Mouse (Mus musculus): ENCODE data around the gene Cldn14. TPM values are rescaled to one million over a fixed set of nuclear protein-coding genes. Genes with fewer than 3 reads are reported as not detected.

The Cldn14 gene
- total and polyA plus RNA-seq, 3 experiments: not detected

GRCm38 (mm10) chr16:94041065-94041712 is 32.6 kb upstream of the Cldn14 start (continued):
- TF ChIP-seq ZKSCAN1 (IDR thresholded peaks at IDR 0.05; ENCODE audit: low read depth, low read length): peak; percentile 70; the same call in 1 of the 2 replicates
- TF ChIP-seq SIN3A (IDR thresholded peaks at IDR 0.05; ENCODE audit: low read length): peak; percentile 77
- peak; percentile 70 for TF ChIP-seq ELF1 (IDR thresholded peaks at IDR 0.05; ENCODE audit: low read depth, low read length)
- peak; percentile 95 for TF ChIP-seq GATA1 (IDR thresholded peaks at IDR 0.05; ENCODE audit: low read depth, low read length)
- no peak for TF ChIP-seq CHD1 (IDR thresholded peaks at IDR 0.05; ENCODE audit: low read depth, low read length)
- TF ChIP-seq NELFE (IDR thresholded peaks at IDR 0.05; ENCODE audit: low read depth, low read length): no peak
- TF ChIP-seq TCF12 (IDR thresholded peaks at IDR 0.05; ENCODE audit: low read depth, low read length): peak; percentile 92
- no peak for TF ChIP-seq RAD21 (IDR thresholded peaks at IDR 0.05; ENCODE audit: low read depth, low read length)
- no peak for TF ChIP-seq POLR2AphosphoS5 (IDR thresholded peaks at IDR 0.05; ENCODE audit: borderline replicate concordance, low read depth, low read length)
- TF ChIP-seq MYC (IDR thresholded peaks at IDR 0.05; ENCODE audit: low read depth, low read length): 0 out of 2 replicates have a peak, but pooled peaks have one; percentile 35
- TF ChIP-seq ZNF384 (IDR thresholded peaks at IDR 0.05; ENCODE audit: low read depth, low read length): peak; percentile 99
- TF ChIP-seq UBTF (IDR thresholded peaks at IDR 0.05; ENCODE audit: borderline replicate concordance, insufficient read depth, low read depth, low read length): no peak
- peak; percentile 62; the same call in 1 of the 2 replicates for TF ChIP-seq MAFK (IDR thresholded peaks at IDR 0.05; ENCODE audit: borderline replicate concordance, low read depth, low read length)
- no peak; the same call in 1 of the 2 replicates for TF ChIP-seq SMC3 (IDR thresholded peaks at IDR 0.05; ENCODE audit: low read depth, low read length)
- no peak for TF ChIP-seq POLR2A (IDR thresholded peaks at IDR 0.05; ENCODE audit: control insufficient read depth in 1 of 2, insufficient read depth in 1 of 2, low read depth in 1 of 2, low read length in 2 of 2, poor library complexity in 1 of 2)

GRCm38 (mm10) chr16:94040485-94040884 is 31.8 kb upstream of the Cldn14 start:
- Histone ChIP-seq H3K27me3 (ENCODE audit: control insufficient read depth in 1 of 2, insufficient read depth in 2 of 2, low read length in 2 of 2) (no peaks in the 10 kb centered on the region), H3K4me3 (ENCODE audit: control insufficient read depth in 1 of 2, insufficient read depth in 1 of 2, low read depth in 2 of 2, low read length in 2 of 2) (no peak overlapping the region), H3K9me3 (replicated peaks; ENCODE audit: insufficient read depth, low read length) (no peaks in the 10 kb centered on the region), H3K79me2 (ENCODE audit: control insufficient read depth, insufficient read depth, low read length, poor library complexity) (no peaks in the 10 kb centered on the region), H3K4me1 (ENCODE audit: control insufficient read depth in 1 of 2, insufficient read depth in 2 of 2, low read length in 2 of 2) (peaks cover 12 to 38% of the 10 kb centered on the region in 2 experiments), H3K36me3 (ENCODE audit: control insufficient read depth in 1 of 2, insufficient read depth in 2 of 2, low read length in 2 of 2) (peaks cover 0 to 29% of the 10 kb centered on the region in 2 experiments; a peak in 2 of 4 replicates), H3K9ac (ENCODE audit: control insufficient read depth, low read depth, low read length, poor library complexity, severe bottlenecking) (no peak overlapping the region), H3K27ac (ENCODE audit: control insufficient read depth, low read depth, low read length) (no peak overlapping the region)
- DNase-seq (ENCODE audit: low read depth, low spot score): no peak
- TF ChIP-seq NELFE (IDR thresholded peaks at IDR 0.05; ENCODE audit: low read depth, low read length) (no peak), MAX (IDR thresholded peaks at IDR 0.05; ENCODE audit: low read length) (no peak), ZNF384 (IDR thresholded peaks at IDR 0.05; ENCODE audit: low read depth, low read length) (no peak), KAT2A (conservative IDR thresholded peaks at IDR 0.05; ENCODE audit: low read depth, low read length) (no peak), ZKSCAN1 (IDR thresholded peaks at IDR 0.05; ENCODE audit: low read depth, low read length) (no peak)

- peaks cover 0 to 29% of the 10 kb centered on the region in 2 experiments; a peak in 2 of 4 replicates for H3K36me3 ChIP-seq (ENCODE audit: control insufficient read depth in 1 of 2, insufficient read depth in 2 of 2, low read length in 2 of 2)
- peaks cover 10 to 34% of the 10 kb centered on the region in 2 experiments for H3K4me1 ChIP-seq (ENCODE audit: control insufficient read depth in 1 of 2, insufficient read depth in 2 of 2, low read length in 2 of 2)
- no peaks in the 10 kb centered on the region for H3K9me3 ChIP-seq (replicated peaks; ENCODE audit: insufficient read depth, low read length)
- H3K79me2 ChIP-seq (ENCODE audit: control insufficient read depth, insufficient read depth, low read length, poor library complexity): no peaks in the 10 kb centered on the region
- H3K27ac ChIP-seq (ENCODE audit: control insufficient read depth, low read depth, low read length): no peak overlapping the region
- no peak overlapping the region for H3K9ac ChIP-seq (ENCODE audit: control insufficient read depth, low read depth, low read length, poor library complexity, severe bottlenecking)
- no peak for TF ChIP-seq RCOR1 (IDR thresholded peaks at IDR 0.05; ENCODE audit: low read depth, low read length)
- no peak for TF ChIP-seq MAFK (IDR thresholded peaks at IDR 0.05; ENCODE audit: borderline replicate concordance, low read depth, low read length)
- DNase-seq (ENCODE audit: low read depth, low spot score): no peak
- H3K27me3 ChIP-seq (ENCODE audit: control insufficient read depth in 1 of 2, insufficient read depth in 2 of 2, low read length in 2 of 2): no peaks in the 10 kb centered on the region
- no peak overlapping the region for H3K4me3 ChIP-seq (ENCODE audit: control insufficient read depth in 1 of 2, insufficient read depth in 1 of 2, low read depth in 2 of 2, low read length in 2 of 2)
Observed at GRCm38 (mm10) chr16:94038986-94039341, 30.3 kb upstream of the Cldn14 start.

Measured in MEL (cell line).